Mouse (Mus musculus): ENCODE results near the gene Mbtd1. TPM values are rescaled to one million over a fixed set of nuclear protein-coding genes. Genes with fewer than 3 reads are reported as not detected.

The Mbtd1 gene
- 8.9 and 9.0 TPM in 2 replicates for polyA plus RNA-seq (2015; fragmentation: Nextera tagmentation; extraction: Ambion mirVana)

GRCm38 (mm10) chr11:93885572-93886410, at the start of gene Mbtd1, which contains the start of gene Utp18:
Gene Mbtd1, plus strand, starts transcription at chr11:93885852.
Gene Utp18, minus strand, starts transcription at chr11:93885766.
- ATAC-seq (ENCODE audit: low FRiP score, low TSS enrichment) (peak; percentile 98), DNase-seq (ENCODE audit: low spot score) (peak; percentile 99)
- no peaks in the 10 kb centered on the region for H3K36me3 ChIP-seq (ENCODE audit: control insufficient read depth, insufficient read depth, low read length)
- peak within 1 kb of the TSS; percentile 99 for H3K4me3 ChIP-seq (ENCODE audit: low read depth, low read length)
- peak within 1 kb of the TSS; percentile 98 for H3K9ac ChIP-seq (ENCODE audit: low read length)
- H3K27me3 ChIP-seq (ENCODE audit: control insufficient read depth, insufficient read depth, low read length), result no peaks in the 10 kb centered on the region
- peak within 1 kb of the TSS; percentile 85 for H3K4me2 ChIP-seq (replicated peaks; ENCODE audit: low read depth)
- TF ChIP-seq CTCF (IDR thresholded peaks at IDR 0.05; ENCODE audit: low read depth) (no peak), EP300 (optimal IDR thresholded peaks at IDR 0.05) (peak; percentile 95)
- 0 out of 2 replicates have a peak, but pooled peaks cover 3% of the 10 kb centered on the region for H3K4me1 ChIP-seq (replicated peaks; ENCODE audit: control insufficient read depth, insufficient read depth)
- WGBS, result under 1% methylated on average over 58 of the region's 83 CpGs
- no peaks in the 10 kb centered on the region for H3K9me3 ChIP-seq (ENCODE audit: control insufficient read depth, low read length)
- H3K27ac ChIP-seq (replicated peaks), result peak within 1 kb of the TSS; percentile 97

DNA sequence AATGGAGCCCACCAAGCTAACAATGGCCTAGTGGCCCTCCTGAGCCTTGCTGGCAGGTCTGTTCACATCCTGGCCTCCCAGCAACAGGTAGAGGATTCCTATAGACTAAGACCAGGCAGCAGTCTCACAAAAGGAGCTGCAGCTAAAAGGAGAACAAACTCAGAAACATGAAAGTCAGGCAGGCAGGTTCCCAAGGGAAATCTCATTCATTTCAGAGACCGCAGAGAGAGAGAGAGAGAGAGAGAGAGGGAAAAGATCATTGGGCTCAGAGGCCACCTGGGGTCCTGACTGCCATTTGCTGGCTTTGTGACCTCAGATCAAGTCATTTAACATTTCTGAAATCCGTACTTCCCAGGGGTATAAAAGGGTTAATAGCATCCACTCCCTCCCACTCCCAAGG, 38.3 kb upstream of the Mbtd1 start:
- H3K9me3 ChIP-seq (ENCODE audit: control insufficient read depth, low read length), result no peaks in the 10 kb centered on the region
- no peak overlapping the region for H3K4me3 ChIP-seq (ENCODE audit: low read depth, low read length)
- WGBS, result 49% methylated on average over 2 of the region's 2 CpGs
- no peaks in the 10 kb centered on the region for H3K4me1 ChIP-seq (replicated peaks; ENCODE audit: control insufficient read depth, insufficient read depth)
- H3K4me2 ChIP-seq (replicated peaks; ENCODE audit: low read depth), result no peak overlapping the region
- H3K27me3 ChIP-seq (ENCODE audit: control insufficient read depth, insufficient read depth, low read length), result no peaks in the 10 kb centered on the region
- TF ChIP-seq EP300 (optimal IDR thresholded peaks at IDR 0.05) (no peak), CTCF (IDR thresholded peaks at IDR 0.05; ENCODE audit: low read depth) (no peak)
- no peak overlapping the region for H3K9ac ChIP-seq (ENCODE audit: low read length)
- DNase-seq (ENCODE audit: low spot score) (no peak), ATAC-seq (ENCODE audit: low FRiP score, low TSS enrichment) (no peak)
- H3K36me3 ChIP-seq (ENCODE audit: control insufficient read depth, insufficient read depth, low read length), result no peaks in the 10 kb centered on the region
- no peak overlapping the region for H3K27ac ChIP-seq (replicated peaks)

DNA sequence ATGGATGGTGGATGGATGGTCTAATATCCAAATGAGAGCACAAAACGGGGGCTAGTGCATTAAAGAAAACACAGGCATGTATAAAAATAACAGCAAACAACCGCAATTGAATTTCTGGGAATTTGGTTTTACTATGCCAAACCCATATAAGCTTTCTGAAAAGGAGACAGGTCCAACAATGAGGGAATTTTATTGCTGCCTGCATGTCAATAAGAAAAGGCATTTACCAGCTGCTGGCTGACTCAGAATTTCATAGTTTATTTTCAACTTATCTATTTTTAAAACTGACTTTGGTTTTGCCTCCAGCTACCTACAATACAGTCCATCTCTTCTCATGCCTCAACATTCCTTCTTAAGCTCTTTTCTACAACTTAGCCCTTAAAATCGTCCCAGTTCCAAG, 33.1 kb upstream of the Mbtd1 start:
- no peak for ATAC-seq (ENCODE audit: low FRiP score, low TSS enrichment)
- H3K4me3 ChIP-seq (ENCODE audit: low read depth, low read length), result no peak overlapping the region
- no peaks in the 10 kb centered on the region for H3K4me1 ChIP-seq (replicated peaks; ENCODE audit: control insufficient read depth, insufficient read depth)
- H3K4me2 ChIP-seq (replicated peaks; ENCODE audit: low read depth), result no peak overlapping the region
- no peak overlapping the region for H3K9ac ChIP-seq (ENCODE audit: low read length)
- H3K27ac ChIP-seq (replicated peaks), result no peak overlapping the region
- no peak for DNase-seq (ENCODE audit: low spot score)
- no peaks in the 10 kb centered on the region for H3K9me3 ChIP-seq (ENCODE audit: control insufficient read depth, low read length)
- WGBS, result 83% methylated on average over 3 of the region's 3 CpGs
- TF ChIP-seq CTCF (IDR thresholded peaks at IDR 0.05; ENCODE audit: low read depth) (no peak), EP300 (optimal IDR thresholded peaks at IDR 0.05) (no peak)
- no peaks in the 10 kb centered on the region for H3K27me3 ChIP-seq (ENCODE audit: control insufficient read depth, insufficient read depth, low read length)
- no peaks in the 10 kb centered on the region for H3K36me3 ChIP-seq (ENCODE audit: control insufficient read depth, insufficient read depth, low read length)

DNA sequence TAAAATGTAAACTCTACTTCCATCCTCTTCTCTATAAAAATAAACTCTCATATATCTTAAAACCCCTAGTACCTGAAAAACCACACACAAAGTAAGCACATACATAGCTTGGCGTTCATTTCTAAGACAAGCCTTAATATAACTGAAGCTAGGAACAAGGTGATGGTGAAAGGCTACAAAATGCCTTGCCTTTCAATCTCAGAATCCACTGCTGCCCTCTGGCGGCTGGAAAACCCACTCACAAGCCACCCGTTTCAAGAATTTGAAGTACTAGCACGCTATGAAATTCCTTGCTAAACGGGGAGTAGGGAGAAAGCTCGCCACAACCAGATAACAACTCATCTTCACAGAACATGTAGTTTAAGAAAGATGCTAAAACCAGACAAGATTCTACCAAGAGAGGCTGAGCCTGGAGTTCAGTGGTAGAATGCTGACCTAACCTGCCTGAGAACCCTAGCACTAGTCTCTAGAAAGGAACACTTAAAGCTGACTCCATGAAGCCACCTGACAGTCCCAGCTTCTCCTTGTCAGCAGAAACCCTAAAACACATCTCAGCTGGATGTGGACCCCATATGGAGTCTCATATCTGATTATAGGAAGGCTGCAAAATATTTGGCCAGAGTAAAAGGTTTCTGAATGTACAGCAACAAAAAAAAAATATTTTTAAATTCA, 29.2 kb upstream of the Mbtd1 start:
- TF ChIP-seq CTCF (IDR thresholded peaks at IDR 0.05; ENCODE audit: low read depth), result peak; percentile 90
- TF ChIP-seq EP300 (optimal IDR thresholded peaks at IDR 0.05), result no peak

GRCm38 (mm10) chr11:93860540-93861172, 25.0 kb upstream of the Mbtd1 start:
- Histone ChIP-seq H3K9ac (ENCODE audit: low read length) (no peak overlapping the region), H3K4me3 (ENCODE audit: low read depth, low read length) (no peak overlapping the region), H3K9me3 (ENCODE audit: control insufficient read depth, low read length) (no peaks in the 10 kb centered on the region), H3K4me2 (replicated peaks; ENCODE audit: low read depth) (no peak overlapping the region), H3K27me3 (ENCODE audit: control insufficient read depth, insufficient read depth, low read length) (no peaks in the 10 kb centered on the region), H3K36me3 (ENCODE audit: control insufficient read depth, insufficient read depth, low read length) (peaks cover 9% of the 10 kb centered on the region; the same call in 1 of the 2 replicates), H3K4me1 (replicated peaks; ENCODE audit: control insufficient read depth, insufficient read depth) (no peaks in the 10 kb centered on the region), H3K27ac (replicated peaks) (no peak overlapping the region)
- DNase-seq (ENCODE audit: low spot score), result no peak
- no peak for TF ChIP-seq EP300 (optimal IDR thresholded peaks at IDR 0.05)
- TF ChIP-seq CTCF (IDR thresholded peaks at IDR 0.05; ENCODE audit: low read depth), result no peak
- WGBS, result 89% methylated on average over 1 of the region's 1 CpGs
- ATAC-seq (ENCODE audit: low FRiP score, low TSS enrichment), result no peak

More for the DNA sequence above, 29.2 kb upstream of the Mbtd1 start:
- H3K4me1 ChIP-seq (replicated peaks; ENCODE audit: control insufficient read depth, insufficient read depth), result no peaks in the 10 kb centered on the region
- no peak overlapping the region for H3K9ac ChIP-seq (ENCODE audit: low read length)
- DNase-seq (ENCODE audit: low spot score) (peak; percentile 76), ATAC-seq (ENCODE audit: low FRiP score, low TSS enrichment) (no peak)
- H3K27me3 ChIP-seq (ENCODE audit: control insufficient read depth, insufficient read depth, low read length), result no peaks in the 10 kb centered on the region
- no peak overlapping the region for H3K4me2 ChIP-seq (replicated peaks; ENCODE audit: low read depth)
- H3K36me3 ChIP-seq (ENCODE audit: control insufficient read depth, insufficient read depth, low read length), result no peaks in the 10 kb centered on the region
- H3K27ac ChIP-seq (replicated peaks), result no peak overlapping the region
- WGBS, result 3% methylated on average over 6 of the region's 6 CpGs
- H3K9me3 ChIP-seq (ENCODE audit: control insufficient read depth, low read length), result no peaks in the 10 kb centered on the region
- no peak overlapping the region for H3K4me3 ChIP-seq (ENCODE audit: low read depth, low read length)

All from stomach, postnatal 0 days (tissue).